Mouse (Mus musculus): ENCODE data around the gene Nckap5l. TPM values are rescaled to one million over a fixed set of nuclear protein-coding genes. Genes with fewer than 3 reads are reported as not detected.
A peak's percentile ranks its signal among the peaks of the same experiment; 100 is the strongest.
"Not testable (repeated sequence)": the region's sequence is repeated elsewhere in the genome, so short reads cannot be mapped to it uniquely, and the experiment has no call there.

Nckap5l gene
- total RNA-seq, 2 experiments from 2014 or later, result 17.4 to 25.5 TPM

DNA sequence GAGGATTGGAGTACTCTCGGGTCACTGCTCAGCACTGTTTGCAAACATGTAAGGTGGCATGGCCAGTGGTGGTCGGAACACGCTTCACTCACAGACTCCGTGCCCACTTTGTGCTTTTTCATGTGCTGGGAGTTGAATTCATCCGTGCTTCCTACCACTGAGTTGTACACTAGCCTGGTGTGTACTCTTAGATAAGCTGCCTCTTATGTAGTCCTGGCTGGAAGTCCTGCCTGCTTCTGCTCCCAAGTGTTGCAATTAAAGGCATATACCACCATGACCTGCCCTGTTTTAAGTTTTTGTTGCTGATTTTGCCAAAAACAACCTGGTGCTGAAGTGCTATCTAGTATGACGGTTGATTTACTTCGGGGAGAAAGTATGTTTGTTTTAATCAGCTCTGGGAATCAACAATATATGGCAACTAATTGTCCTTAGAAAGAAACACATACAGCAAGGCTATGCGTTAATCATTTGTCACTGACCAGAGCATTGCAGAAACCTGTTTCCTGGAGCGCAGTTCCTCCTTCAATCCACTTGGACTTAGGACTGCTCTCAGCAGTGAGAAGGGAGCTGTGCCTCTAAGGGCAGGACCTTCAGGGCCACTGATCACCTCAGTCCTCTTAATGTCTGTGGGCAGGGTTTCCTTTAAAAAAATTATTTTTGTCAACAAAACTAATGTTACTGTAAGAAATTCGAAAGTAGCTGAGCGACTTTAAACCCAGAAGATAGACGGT, 54.2 kb downstream of the Nckap5l start:
- intact Hi-C loops (cut with DNase I), result no loop called here
- no peak for DNase-seq

DNA sequence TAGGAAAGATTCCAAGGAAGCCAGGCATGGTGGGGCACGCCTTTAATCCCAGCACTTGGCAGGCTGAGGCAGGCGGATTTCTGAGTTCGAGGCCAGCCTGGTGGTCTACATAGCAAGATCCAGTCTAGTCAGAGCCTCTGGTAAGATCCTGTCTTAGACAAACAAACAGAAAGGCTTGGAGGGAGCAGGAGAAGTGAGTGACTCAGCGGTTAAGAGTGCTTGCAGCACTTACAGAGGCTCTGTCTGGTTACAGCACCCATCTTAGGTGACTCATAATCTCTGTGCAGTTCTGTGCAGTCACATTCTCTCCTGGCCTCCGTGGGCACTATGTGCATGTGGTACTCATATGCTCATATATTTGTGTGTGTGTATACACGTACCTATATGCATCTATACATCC, 56.9 kb downstream of the Nckap5l start:
- intact Hi-C loops (cut with DNase I), result no loop called here
- no peak for DNase-seq

DNA sequence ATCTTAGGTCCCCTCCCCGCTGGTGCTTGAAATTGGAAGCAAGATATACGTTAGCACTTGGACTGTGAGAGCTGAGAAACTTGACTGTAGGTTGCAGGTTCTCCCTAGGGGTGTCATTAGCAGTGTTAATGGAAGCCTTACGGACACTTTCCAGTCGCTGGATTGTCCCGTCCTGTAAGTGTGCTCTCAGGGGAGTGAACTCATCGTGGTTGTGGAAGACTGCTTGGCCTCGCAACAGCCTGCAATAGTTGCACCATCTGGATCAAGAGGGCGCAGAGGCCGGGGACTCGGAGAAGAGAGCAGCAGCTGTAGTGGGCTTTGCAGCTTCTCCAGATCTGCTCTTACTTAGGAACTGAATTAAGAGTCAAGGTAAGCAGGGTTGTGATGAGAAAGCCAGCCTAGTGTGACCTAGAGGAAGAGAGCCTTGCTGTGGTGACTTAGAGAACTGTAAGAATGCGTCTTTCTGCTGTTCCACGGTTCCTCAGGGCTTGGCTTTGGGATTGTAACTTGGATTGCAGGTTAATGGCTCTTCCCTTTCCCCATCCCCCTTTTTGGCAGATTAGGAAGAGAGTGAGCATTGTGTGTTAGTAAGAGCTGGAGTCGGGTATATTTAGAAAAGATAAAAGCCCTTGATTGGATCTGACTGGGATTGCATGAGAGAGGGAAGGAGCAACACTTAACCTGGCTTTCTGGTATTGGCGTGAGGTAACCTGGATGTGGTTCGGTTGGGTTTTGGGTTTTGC, 57.9 kb downstream of the Nckap5l start:
- peak in 1 of 2 experiments; percentile 38 for DNase-seq
- intact Hi-C loops (cut with DNase I), result no loop called here

DNA sequence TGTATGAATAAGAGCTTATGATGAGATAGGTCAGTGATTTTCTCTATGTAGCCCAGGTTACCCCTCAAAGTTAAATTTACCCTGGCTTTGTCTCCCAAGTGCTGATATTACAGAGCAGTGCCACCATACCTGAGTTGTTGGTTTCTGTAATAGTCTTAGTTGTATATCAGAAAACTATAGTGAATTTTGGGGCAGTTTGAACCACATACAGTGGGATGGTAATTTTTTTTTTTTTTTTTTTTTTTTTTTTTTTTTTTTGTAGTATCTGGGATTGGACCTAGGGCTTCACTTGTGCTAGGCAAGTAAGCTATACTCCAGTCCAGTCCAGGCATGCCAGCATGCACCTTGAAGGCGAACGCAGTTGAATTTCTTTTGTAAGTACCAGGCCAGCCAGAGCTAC, 59.9 kb downstream of the Nckap5l start:
- DNase-seq, result no peak
- intact Hi-C loops (cut with DNase I), result no loop called here

DNA sequence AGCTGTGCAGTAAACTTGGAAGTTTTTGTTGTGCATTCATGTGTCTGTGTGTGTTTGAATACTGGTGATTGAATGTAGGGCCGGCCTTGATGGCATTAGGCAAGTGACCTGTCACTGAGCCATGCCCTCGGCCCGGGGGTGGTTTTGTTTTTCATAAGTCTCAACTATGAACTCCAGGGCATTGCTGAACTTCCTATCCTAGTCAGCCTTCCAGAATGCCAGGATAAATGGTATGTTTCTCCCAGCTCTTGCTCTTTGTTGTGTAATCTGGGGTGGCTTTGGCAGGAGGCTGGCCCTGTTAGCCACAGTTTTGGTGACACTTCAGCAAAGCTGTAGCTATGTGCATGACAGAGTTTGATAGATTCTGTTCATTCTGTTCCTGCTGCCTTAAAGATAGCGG, 60.7 kb downstream of the Nckap5l start:
- no peak for DNase-seq
- intact Hi-C loops (cut with DNase I), result no loop called here

DNA sequence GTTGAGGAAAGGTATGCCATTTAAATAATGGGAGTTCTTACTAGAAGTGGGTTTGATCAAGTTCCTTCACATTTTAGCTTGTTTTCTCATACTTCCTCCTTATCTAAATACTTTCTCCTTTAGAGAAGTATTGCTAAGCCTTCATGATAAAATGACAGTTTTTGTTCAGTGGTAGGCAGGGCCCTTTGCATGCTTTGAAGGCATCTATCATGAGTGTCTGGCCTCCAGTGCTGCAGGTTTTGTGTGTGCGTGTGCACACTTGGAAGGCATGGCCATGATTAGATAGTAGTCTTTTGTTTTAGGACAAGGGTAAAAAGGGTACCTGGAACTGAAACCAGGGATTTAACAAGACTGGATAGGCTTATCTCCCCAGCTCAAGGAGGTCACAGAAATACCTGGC, 61.1 kb downstream of the Nckap5l start:
- intact Hi-C loops (cut with DNase I), result no loop called here
- DNase-seq, result no peak

DNA sequence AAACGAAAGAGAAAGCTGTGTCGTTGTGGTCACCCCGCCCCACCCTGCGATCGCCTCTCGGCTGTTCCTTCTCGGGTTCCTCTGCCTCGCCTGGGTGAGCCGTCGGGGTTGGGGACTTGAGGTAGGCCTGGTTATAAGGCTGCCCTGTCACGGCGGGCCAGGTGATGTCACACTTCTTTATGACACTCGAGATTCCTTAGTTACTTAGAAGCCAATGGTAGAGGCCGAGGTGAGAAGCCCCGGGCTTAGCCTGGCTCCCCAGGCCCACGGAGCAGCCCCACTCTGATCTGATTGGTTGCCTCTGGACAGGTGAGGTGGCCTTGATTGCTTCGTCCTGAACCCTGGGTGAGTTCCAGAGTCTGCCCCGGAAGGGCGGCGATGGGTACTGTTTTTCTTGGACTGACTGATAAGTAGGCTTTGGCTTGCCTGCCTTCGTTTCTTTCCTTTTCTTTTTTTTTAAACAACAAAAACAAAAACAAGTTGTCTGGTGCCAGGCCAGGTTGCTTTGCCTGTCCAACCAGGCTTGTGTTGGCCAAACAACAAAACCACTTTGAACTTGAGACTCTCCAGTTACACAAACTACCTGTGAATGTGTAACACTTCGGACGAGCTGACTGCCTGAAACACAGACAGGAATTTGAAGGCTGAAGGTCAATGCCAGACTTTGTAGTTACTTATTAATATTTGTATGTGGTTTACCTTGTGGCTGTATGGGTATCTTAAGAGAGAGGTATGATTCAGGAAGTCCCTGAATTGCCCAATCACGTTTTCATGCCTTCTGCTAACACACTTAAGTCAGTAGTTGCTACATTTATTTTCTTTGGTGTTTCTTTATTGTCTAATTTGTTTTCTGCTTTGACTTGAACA, 63.9 kb downstream of the Nckap5l start:
- DNase-seq, result peak in 1 of 2 experiments; percentile 75
- intact Hi-C loops (cut with DNase I), result no loop called here

DNA sequence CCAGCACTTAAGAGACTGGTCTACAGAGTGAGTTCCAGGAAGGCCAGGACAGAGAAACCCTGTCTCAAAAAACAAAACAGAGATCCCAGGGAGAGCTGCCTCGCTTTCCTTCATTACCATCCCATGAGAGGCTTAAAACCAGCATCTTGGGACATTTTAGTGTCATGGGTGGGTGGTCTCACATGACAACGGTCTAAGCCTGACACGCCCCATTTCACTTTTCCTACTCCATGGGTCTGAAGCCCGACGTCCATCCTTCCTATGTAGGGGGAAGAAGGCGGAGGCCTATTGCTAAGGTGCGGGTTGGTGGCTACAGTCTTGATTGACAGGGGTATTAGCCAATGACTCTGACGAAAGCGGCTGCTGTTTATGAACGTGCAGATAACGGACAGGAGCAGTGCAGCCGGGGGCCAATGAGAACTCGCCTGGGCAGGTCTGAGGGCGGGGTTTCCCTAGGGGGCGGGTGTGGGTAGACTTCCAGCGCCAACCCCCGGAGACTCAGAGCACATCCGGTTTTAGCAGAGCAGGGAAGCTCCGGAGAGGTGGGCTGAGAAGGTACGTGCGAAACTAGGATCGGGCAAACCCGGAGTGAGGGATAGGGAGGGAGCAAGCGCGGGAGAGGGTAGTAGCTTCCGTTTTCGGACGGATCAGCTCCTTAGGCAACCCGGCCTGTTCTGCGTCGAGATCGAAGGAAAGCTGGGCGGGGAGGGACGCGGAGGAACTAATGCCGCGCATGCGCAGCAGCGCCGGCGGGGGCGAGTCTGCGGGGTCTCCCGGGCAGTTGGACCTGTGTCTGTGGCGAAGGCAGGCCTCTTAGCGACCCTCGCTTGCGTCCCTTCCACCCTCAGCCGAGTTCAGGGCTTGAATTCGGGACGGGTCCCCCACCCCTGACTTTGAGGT, 64.8 kb downstream of the Nckap5l start, which contains the start of gene Tmbim6:
TSS of gene Tmbim6 (plus strand) at position 397 of the 900 bp plus-strand sequence.
- intact Hi-C loops (cut with DNase I), result no loop called here
- peak; percentile 99 to 100 for DNase-seq

DNA sequence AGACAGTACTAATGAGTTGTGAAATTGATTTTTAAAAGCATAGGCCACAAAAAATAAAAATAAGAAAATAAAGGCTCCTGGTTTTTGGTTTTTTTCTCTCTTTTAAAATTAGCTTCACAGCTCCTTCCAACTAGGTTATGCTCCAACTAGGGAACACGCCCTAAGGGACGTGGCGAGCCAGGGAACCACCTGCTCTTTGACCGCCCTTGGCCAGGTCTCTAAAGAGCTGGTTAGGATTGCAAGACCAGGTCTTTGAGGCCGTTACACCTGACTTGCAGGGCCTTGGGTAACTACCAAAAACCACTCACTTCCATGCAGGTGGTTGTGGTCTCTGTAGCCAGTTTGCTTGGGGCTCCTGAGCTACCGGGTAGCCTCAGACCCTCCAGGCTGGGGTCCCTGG, 65.6 kb downstream of the Nckap5l start:
- DNase-seq, result no peak
- intact Hi-C loops (cut with DNase I), result loop anchor here (2.0 kb wide), 1 partner anchor 19 kb away; no protein-coding TSS in a partner anchor

DNA sequence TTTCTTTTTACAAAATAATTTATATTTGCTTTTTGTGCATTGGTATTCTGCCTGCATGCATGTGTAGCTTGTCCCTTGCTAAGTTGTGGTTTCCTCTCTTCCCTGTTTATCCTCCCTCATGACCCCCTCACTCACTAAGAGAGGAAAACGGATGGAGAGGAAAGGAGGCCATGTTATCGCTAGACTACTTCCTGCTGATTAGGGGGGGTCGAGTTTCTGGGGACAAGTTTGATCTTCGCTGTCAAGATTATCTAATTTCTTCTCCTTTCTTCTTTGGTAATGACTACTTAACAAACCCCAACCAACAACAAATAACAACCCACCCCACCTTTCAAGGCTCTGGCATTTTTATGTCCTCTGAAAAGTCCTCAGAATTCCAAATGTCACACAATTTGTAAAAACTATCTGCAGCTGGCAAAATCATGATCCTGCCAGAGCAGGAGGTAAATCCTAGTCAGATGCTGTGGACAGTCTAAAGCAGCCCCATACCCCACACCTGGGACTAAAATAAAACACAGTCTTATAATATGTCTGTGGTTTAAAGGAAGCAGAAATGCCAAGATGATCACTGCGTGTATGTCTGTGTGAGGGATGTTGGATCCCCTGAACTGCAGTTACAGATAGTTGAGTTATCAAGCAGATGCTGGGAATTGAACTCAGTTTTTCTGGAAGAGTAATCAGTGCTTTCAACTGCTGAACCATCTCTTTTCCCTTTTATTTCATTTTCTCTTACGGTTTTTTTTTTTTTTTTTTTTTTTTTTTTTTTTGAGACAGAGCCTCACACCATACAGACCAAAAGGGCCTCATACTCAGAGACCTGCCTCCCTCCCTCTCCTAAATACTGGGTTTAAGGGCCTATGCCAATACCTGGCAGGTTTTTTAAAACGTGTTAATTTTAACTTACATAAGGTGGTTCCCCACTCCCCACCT, 66.8 kb downstream of the Nckap5l start:
- intact Hi-C loops (cut with DNase I), result loop anchor here (2.0 kb wide), 1 partner anchor 18 kb away; no protein-coding TSS in a partner anchor

DNA sequence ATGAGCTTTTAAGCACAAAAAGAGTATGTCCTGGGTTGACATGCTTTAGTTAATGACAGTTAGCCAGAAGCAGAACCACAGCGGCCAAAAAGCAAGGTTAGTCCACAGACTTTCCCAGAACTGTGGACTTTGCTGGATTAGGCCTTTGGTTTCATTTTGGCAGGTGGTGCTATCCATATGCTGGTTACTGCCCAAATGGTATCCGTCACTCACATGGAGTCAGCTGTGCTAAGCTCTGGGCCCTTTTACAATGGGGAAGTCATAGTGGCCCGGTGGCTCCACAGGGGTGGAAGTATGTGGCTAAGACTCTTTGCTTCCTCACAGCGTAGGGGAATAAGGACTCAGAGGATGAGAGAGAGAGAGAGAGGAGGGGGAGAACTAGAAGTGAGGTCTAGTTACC, 69.6 kb downstream of the Nckap5l start:
- no peak for DNase-seq
- intact Hi-C loops (cut with DNase I), result no loop called here

More for the DNA sequence above, 66.8 kb downstream of the Nckap5l start:
- no peak for DNase-seq

DNA sequence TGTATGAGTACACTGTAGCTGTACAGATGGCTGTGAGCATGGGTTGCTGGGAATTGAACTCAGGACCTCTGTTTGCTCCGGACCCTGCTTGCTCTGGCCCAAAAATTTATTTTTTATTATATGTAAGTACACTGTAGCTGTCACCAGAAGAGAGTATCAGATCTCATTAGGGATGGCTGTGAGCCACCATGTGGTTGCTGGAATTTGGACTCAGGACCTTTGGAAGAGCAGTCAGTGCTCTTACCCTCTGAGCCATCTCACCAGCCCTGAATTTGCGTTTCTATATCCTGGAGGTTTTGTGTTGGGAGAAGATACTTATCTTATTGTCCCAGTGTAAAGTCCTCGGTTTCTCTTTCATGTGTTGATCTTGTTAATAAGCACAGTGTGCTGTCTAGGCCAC, 70.8 kb downstream of the Nckap5l start:
- no peak for DNase-seq
- intact Hi-C loops (cut with DNase I), result no loop called here

DNA sequence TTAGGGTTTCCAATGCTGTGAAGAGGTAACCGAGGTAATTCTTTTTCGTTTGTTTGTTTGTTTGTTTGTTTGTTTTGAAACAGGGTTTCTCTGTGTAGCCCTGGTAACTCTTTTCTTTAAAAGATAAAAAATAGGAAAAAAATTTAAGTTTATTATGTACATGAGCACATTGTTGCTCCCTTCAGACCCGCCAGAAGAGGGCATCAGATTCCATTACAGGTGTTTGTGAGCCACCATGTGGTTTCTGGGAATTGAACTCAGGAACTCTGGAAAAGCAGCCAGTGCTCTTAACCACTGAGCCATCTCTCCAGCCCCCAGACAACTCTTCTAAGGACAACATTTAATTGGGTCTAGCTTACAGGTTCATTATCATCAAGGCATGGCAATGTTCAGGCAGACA, 71.4 kb downstream of the Nckap5l start:
- intact Hi-C loops (cut with DNase I); DNase-seq: not testable (repeated sequence)

DNA sequence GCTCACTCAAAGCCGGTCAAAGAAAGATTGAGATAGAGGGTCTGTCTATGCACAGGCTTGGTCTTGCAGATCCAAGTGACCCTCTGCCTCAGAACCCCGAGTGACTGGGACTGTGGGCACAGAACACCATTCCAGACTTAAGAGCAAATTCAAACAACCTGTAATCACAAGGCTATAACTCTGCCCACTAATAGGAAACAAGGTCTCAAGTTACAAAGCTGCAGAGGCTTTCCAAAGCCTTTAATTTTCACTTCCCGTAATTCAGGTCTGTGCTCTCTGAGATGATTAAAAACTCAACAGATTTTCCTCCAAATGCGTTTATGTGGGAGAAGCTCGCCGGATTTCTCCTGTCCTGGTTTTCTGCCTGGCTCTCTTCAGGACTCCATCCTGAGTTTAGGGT, 73.5 kb downstream of the Nckap5l start:
- DNase-seq, result no peak
- intact Hi-C loops (cut with DNase I), result no loop called here

DNA sequence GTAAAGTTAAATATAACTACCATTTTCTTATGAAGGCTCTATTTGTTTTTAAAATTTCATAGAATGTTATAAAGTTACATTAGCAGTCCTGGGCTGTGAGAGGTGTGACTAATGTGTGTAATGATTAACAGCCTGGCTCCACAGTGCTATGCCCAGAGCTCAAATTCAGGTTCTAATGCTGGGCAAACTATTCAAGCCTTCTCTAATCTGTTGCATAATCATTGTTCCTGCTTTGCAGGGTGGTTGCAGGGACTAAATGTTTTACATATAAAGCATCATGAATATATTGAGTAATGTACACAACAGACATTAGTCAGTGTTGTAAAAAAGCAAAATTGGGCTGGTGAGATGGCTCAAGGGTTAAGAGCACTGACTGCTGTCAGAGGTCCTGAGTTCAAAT, 74.7 kb downstream of the Nckap5l start:
- intact Hi-C loops (cut with DNase I), result no loop called here
- no peak for DNase-seq

DNA sequence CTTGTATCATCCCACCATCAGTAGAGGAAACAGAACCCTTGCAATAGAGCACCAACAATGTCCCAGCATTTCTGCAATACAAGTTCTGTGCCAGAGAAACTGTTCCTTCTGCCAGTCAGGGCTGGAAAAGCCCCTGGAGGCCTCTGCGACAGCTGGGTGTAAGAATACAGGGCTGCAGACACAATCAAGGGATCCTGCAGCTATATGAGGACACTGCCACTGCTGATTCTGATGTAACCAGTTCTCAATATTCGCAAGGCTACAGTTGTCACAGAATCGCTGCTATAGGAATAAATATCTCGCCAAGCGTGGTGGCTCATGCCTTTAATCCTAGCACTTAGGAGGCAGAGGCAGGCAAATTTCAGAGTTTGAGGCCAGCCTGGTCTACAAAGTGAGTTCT, 81.3 kb downstream of the Nckap5l start:
- DNase-seq, result no peak
- intact Hi-C loops (cut with DNase I), result no loop called here

DNA sequence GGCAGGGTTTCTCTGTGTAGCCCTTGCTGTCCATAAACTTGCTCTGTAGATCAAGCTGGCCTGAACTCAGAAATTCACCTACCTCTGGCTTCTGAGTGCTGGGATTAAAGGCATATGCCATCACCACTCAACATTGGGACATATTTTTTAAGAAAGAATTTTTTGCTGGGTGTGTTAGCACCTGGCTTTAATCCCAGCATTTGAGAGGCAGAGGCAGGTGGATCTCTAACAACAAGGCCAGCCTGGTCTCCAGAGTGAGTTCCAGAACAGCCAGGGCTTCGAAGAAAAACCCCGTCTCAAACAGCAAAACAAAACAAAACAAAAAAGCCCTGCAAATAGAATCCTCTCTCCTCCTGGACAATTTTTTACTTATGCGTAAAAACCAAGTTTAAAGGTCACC, 82.0 kb downstream of the Nckap5l start:
- intact Hi-C loops (cut with DNase I), result no loop called here
- DNase-seq, result no peak

DNA sequence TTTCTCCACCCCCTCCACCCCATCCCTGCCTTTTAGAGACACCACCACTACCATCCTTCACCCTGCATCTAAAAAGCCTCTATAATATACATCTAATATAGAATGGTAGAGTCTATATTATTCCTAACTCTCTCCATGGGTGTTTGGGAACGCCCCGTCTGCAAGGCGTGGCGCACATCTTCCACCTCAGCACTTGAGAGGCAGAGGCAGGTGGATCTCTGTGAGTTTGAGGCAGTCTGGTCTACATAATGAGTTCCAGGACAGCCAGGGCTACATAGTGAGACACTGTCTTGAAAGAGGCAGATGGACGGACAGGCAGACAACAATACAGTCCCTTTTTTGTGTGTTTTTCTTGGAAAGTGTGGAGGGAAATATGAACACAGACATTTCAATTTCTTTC, 82.5 kb downstream of the Nckap5l start:
- intact Hi-C loops (cut with DNase I), result no loop called here
- DNase-seq, result no peak

DNA sequence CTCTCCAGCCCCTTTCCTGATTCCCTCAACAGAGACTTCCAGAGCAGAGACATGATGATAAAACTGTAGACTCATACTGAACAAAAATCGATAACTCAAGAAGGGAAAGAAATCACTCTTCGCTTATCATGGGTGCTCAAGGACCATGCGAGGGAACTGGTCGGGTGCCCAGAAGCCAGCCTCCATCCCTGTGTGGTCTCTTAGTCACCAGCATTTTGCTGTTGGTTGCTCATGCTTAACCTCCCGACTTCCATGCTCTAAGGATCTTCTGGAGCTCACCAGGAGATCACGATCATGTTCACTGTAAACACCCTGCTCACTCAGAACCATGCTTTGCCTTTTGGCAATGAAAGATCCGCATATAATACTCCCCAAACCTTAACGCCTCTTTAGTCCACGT, 84.8 kb downstream of the Nckap5l start:
- DNase-seq, result no peak
- intact Hi-C loops (cut with DNase I), result loop anchor here (2.0 kb wide), 1 partner anchor 18 kb away; no protein-coding TSS in a partner anchor
